Mouse (Mus musculus) kidney, postnatal 0 days (tissue): ENCODE measurements around the gene Ankrd12. TPM values are rescaled to one million over a fixed set of nuclear protein-coding genes. Genes with fewer than 3 reads are reported as not detected.

Source experiments
- ATAC-seq: fragments of 200-750 bp; cut with Nextera tagmentation; replicated peaks from 2 replicates; pipeline ENCODE4 v1.8.0; 2017; ENCODE audit warnings: low read depth, moderate number of reproducible peaks, moderate TSS enrichment, moderate library complexity; ENCODE audit not compliant: low FRiP score
- DNase-seq: peaks from one replicate; pipeline ENCODE4 v3.0.0-alpha.2; 2016; ENCODE audit warnings: low spot score
- H3K27ac ChIP-seq: fragments of 300-500 bp; sonication (generic); 2 replicates; pipeline ENCODE4 v1.5.1; 2014; ENCODE audit warnings: mild to moderate bottlenecking
- H3K27me3 ChIP-seq: fragments of 300-500 bp; sonication (generic); 2 replicates; pipeline ENCODE4 v1.6.1; 2014; ENCODE audit warnings: low read length, mixed read lengths; ENCODE audit not compliant: insufficient read depth
- H3K36me3 ChIP-seq: fragments of 300-500 bp; sonication (generic); 2 replicates; pipeline ENCODE4 v1.6.1; 2014; ENCODE audit warnings: low read length, mixed read lengths; ENCODE audit not compliant: insufficient read depth
- H3K4me1 ChIP-seq: fragments of 300-500 bp; sonication (generic); replicated peaks from 2 replicates; pipeline ENCODE4 v1.6.1; 2014; ENCODE audit warnings: antibody characterized with exemption, low read length, mixed read lengths; ENCODE audit not compliant: insufficient read depth
- H3K4me2 ChIP-seq: fragments of 300-500 bp; sonication (generic); 2 replicates; pipeline ENCODE4 v1.6.1; 2014; ENCODE audit warnings: mild to moderate bottlenecking, low read length, moderate library complexity, mixed read lengths
- H3K4me3 ChIP-seq: fragments of 300-500 bp; sonication (generic); replicated peaks from 2 replicates; pipeline ENCODE4 v1.5.1; 2014; ENCODE audit warnings: low read depth, low read length
- H3K9ac ChIP-seq: fragments of 300-500 bp; sonication (generic); 2 replicates; pipeline ENCODE4 v1.6.1; 2014; ENCODE audit warnings: low read depth, low read length
- H3K9me3 ChIP-seq: fragments of 300-500 bp; sonication (generic); replicated peaks from 2 replicates; pipeline ENCODE4 v1.6.1; 2016; ENCODE audit warnings: low read length, inconsistent platforms, mixed read lengths
- CTCF ChIP-seq: IDR thresholded peaks from 2 replicates; pipeline ENCODE4 v1.5.1; 2016; ENCODE audit warnings: antibody characterized with exemption, low read depth, mild to moderate bottlenecking, moderate library complexity
- WGBS: fragments of 180-500 bp; shearing (Covaris S2); extraction: QIAGEN DNeasy Blood & Tissue Kit; methylation state at CpG from one replicate; pipeline ENCODE4 v1.1.7; 2014; 5-methylcytosine and 5-hydroxymethylcytosine counted together
- polyA plus RNA-seq: library from polyadenylated mRNA; unstranded; fragments of >200 nt; fragmentation: Nextera tagmentation; extraction: Ambion mirVana; gene quantifications from 2 replicates; pipeline ENCODE4 v1.2.1, GENCODE M21; 2015

Gene Ankrd12
- polyA plus RNA-seq, 1 experiment from 2014 or later, result 22.8 TPM

GRCm38 (mm10) chr17:66090251-66090650, 13.4 kb upstream of the Ankrd12 start:
- Histone ChIP-seq H3K27me3 (no peaks in the 10 kb centered on the region), H3K27ac (no peak overlapping the region), H3K9ac (no peak overlapping the region), H3K4me3 (no peak overlapping the region), H3K4me1 (no peaks in the 10 kb centered on the region), H3K4me2 (no peak overlapping the region), H3K36me3 (peaks cover 15% of the 10 kb centered on the region), H3K9me3 (no peaks in the 10 kb centered on the region)
- DNase-seq (no peak), ATAC-seq (no peak)
- no peak for TF ChIP-seq CTCF

- no peaks in the 10 kb centered on the region for H3K27me3 ChIP-seq
- 95% methylated on average over 1 of the region's 1 CpGs for WGBS
- H3K9ac ChIP-seq, result no peak overlapping the region
- TF ChIP-seq CTCF, result no peak
- H3K9me3 ChIP-seq, result no peaks in the 10 kb centered on the region
- ATAC-seq, result no peak
- no peak overlapping the region for H3K4me3 ChIP-seq
- peaks cover 21% of the 10 kb centered on the region; the same call in 1 of the 2 replicates for H3K36me3 ChIP-seq
- no peak overlapping the region for H3K27ac ChIP-seq
- H3K4me2 ChIP-seq, result no peak overlapping the region
- no peak for DNase-seq
- no peaks in the 10 kb centered on the region for H3K4me1 ChIP-seq
Observed at GRCm38 (mm10) chr17:66085038-66085437, 8.1 kb upstream of the Ankrd12 start.

- H3K4me3 ChIP-seq, result no peak overlapping the region
- no peaks in the 10 kb centered on the region for H3K9me3 ChIP-seq
- peaks cover 23% of the 10 kb centered on the region; the same call in 1 of the 2 replicates for H3K36me3 ChIP-seq
- H3K9ac ChIP-seq, result no peak overlapping the region
- H3K4me1 ChIP-seq, result no peaks in the 10 kb centered on the region
- WGBS, result 64% methylated on average over 1 of the region's 1 CpGs
- no peak for ATAC-seq
- no peak for TF ChIP-seq CTCF
- H3K27ac ChIP-seq, result no peak overlapping the region
- no peaks in the 10 kb centered on the region for H3K27me3 ChIP-seq
- DNase-seq, result no peak
- no peak overlapping the region for H3K4me2 ChIP-seq
Observed at GRCm38 (mm10) chr17:66084486-66084885, 7.6 kb upstream of the Ankrd12 start.

- no peaks in the 10 kb centered on the region for H3K9me3 ChIP-seq
- peak overlapping the region; percentile 90 for H3K4me2 ChIP-seq
- H3K9ac ChIP-seq, result peak overlapping the region; percentile 86
- H3K27ac ChIP-seq, result peak overlapping the region; percentile 94
- H3K4me1 ChIP-seq, result no peaks in the 10 kb centered on the region
- under 1% methylated on average over 23 of the region's 23 CpGs for WGBS
- no peaks in the 10 kb centered on the region for H3K27me3 ChIP-seq
- peak overlapping the region; percentile 99 for H3K4me3 ChIP-seq
- DNase-seq (peak; percentile 38), ATAC-seq (peak; percentile 74)
- TF ChIP-seq CTCF, result no peak
- 0 out of 2 replicates have a peak, but pooled peaks cover 15% of the 10 kb centered on the region for H3K36me3 ChIP-seq
Observed at GRCm38 (mm10) chr17:66077437-66077850, 555 bp upstream of the Ankrd12 start.

GRCm38 (mm10) chr17:66076174-66076927, 538 bp downstream of the Ankrd12 start:
- Histone ChIP-seq H3K4me2 (peak overlapping the region; percentile 90), H3K36me3 (0 out of 2 replicates have a peak, but pooled peaks cover 14% of the 10 kb centered on the region), H3K9ac (peak overlapping the region; percentile 86), H3K9me3 (no peaks in the 10 kb centered on the region), H3K27ac (peak overlapping the region; percentile 94), H3K27me3 (no peaks in the 10 kb centered on the region), H3K4me1 (no peaks in the 10 kb centered on the region), H3K4me3 (peak overlapping the region; percentile 99)
- under 1% methylated on average over 85 of the region's 95 CpGs for WGBS
- TF ChIP-seq CTCF, result no peak
- peak; percentile 81 for ATAC-seq
- DNase-seq, result peak; percentile 31

GRCm38 (mm10) chr17:66075827-66076173, 1.1 kb downstream of the Ankrd12 start:
- WGBS, result 5% methylated on average over 12 of the region's 12 CpGs
- no peak for TF ChIP-seq CTCF
- peak overlapping the region; percentile 99 for H3K4me3 ChIP-seq
- H3K4me2 ChIP-seq, result peak overlapping the region; percentile 90
- H3K27me3 ChIP-seq, result no peaks in the 10 kb centered on the region
- no peaks in the 10 kb centered on the region for H3K4me1 ChIP-seq
- 0 out of 2 replicates have a peak, but pooled peaks cover 9% of the 10 kb centered on the region for H3K36me3 ChIP-seq
- ATAC-seq (no peak), DNase-seq (no peak)
- H3K27ac ChIP-seq, result no peak overlapping the region
- H3K9me3 ChIP-seq, result no peaks in the 10 kb centered on the region
- H3K9ac ChIP-seq, result peak overlapping the region; percentile 86; the same call in 1 of the 2 replicates
